Mouse (Mus musculus): ENCODE data around the gene Akap6.

DNA sequence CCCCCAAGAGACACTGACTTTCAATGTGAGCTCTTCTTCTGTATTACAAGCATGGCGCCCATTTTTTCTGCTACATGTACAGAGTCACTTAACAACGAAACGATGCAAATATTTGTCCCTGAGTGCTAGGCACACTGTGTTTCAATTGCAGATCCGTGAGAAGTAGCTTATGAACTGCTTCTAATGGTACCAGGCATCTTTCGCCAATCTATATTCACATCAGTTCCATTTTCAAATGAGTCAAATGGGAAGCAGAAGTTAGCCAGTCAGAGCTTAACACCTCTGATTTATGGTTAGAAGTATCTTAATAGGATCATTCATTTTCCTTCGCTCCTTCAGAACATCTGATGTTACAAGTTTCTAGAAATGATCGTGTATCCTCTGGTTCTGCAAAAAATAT, 492.3 kb downstream of the Akap6 start:
- TF ChIP-seq CTCF (IDR thresholded peaks at IDR 0.05; ENCODE audit: low read depth) (no peak), EP300 (IDR thresholded peaks at IDR 0.05; ENCODE audit: low read depth) (no peak)
